Mouse (Mus musculus) right cerebral cortex, adult 18-20 months (tissue): ENCODE results near the gene Tmub2.

Source experiments
- DNase-seq: peaks from one replicate; pipeline ENCODE4 v3.0.0; 2022; ENCODE audit warnings: mixed read lengths

Tmub2 gene

GRCm38 (mm10) chr11:102284501-102285094 lies at the start of gene Tmub2:
Gene Tmub2, plus strand, starts transcription at chr11:102284931.
- peak; percentile 97 for DNase-seq

- no peak for DNase-seq
Observed at GRCm38 (mm10) chr11:102236022-102236421, 48.7 kb upstream of the Tmub2 start.

GRCm38 (mm10) chr11:102240636-102241035 lies 44.1 kb upstream of the Tmub2 start:
- no peak for DNase-seq

GRCm38 (mm10) chr11:102241246-102241645 lies 43.5 kb upstream of the Tmub2 start:
- no peak for DNase-seq

- no peak for DNase-seq
Observed at GRCm38 (mm10) chr11:102241874-102242273, 42.9 kb upstream of the Tmub2 start.

GRCm38 (mm10) chr11:102244926-102245449 lies 39.7 kb upstream of the Tmub2 start:
- DNase-seq = peak; percentile 93

GRCm38 (mm10) chr11:102245581-102246272 lies 39.0 kb upstream of the Tmub2 start:
- DNase-seq = no peak

GRCm38 (mm10) chr11:102246273-102246635 lies 38.5 kb upstream of the Tmub2 start:
- DNase-seq = no peak

GRCm38 (mm10) chr11:102246871-102247270 lies 37.9 kb upstream of the Tmub2 start:
- DNase-seq = no peak

- peak; percentile 90 for DNase-seq
Observed at GRCm38 (mm10) chr11:102248630-102249230, 36.0 kb upstream of the Tmub2 start, which contains the start of gene BC030867. Gene BC030867, plus strand, starts transcription at chr11:102248882.

GRCm38 (mm10) chr11:102249351-102250090 lies 35.2 kb upstream of the Tmub2 start:
- DNase-seq = no peak

- DNase-seq = peak; percentile 19
Observed at GRCm38 (mm10) chr11:102257514-102257913, 27.2 kb upstream of the Tmub2 start.

- DNase-seq = no peak
Observed at GRCm38 (mm10) chr11:102258095-102258494, 26.6 kb upstream of the Tmub2 start.

- DNase-seq = no peak
Observed at GRCm38 (mm10) chr11:102258521-102258920, 26.2 kb upstream of the Tmub2 start.

- DNase-seq = no peak
Observed at GRCm38 (mm10) chr11:102263211-102263610, 21.5 kb upstream of the Tmub2 start.

- DNase-seq = no peak
Observed at GRCm38 (mm10) chr11:102265816-102266215, 18.9 kb upstream of the Tmub2 start.

- no peak for DNase-seq
Observed at GRCm38 (mm10) chr11:102266631-102267355, 17.9 kb upstream of the Tmub2 start.

- peak; percentile 78 for DNase-seq
Observed at GRCm38 (mm10) chr11:102267480-102267879, 17.3 kb upstream of the Tmub2 start.

- DNase-seq = no peak
Observed at GRCm38 (mm10) chr11:102268520-102269244, 16.0 kb upstream of the Tmub2 start, which contains the start of gene Asb16. Gene Asb16, plus strand, starts transcription at chr11:102268743.

- DNase-seq = peak; percentile 29
Observed at GRCm38 (mm10) chr11:102276411-102276915, 8.3 kb upstream of the Tmub2 start.

GRCm38 (mm10) chr11:102277754-102278153 lies 7.0 kb upstream of the Tmub2 start:
- no peak for DNase-seq
